Mouse (Mus musculus): ENCODE measurements around the gene Slc5a2.

Gene Slc5a2

DNA sequence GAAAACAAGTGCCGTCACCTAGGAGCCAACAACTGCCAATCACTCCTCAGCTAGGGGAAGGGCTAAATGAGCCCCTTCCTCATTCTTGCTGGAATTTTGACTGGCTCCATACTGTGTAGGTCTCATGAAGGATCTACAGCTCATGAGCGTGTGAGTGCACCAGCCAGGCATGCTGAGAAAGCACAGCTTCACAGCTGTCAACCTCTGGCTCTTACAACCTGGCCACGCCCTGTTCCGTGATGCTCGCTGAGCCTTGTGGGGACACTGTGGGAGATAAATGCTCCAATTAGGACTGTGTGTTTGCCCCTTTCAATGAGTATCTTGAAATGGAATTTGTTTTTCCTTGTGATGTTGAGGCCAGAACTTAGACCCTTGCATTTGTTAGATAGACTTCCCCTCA, 15.5 kb upstream of the Slc5a2 start:
- DNase-seq (ENCODE audit: low read depth, low spot score): no peak

DNA sequence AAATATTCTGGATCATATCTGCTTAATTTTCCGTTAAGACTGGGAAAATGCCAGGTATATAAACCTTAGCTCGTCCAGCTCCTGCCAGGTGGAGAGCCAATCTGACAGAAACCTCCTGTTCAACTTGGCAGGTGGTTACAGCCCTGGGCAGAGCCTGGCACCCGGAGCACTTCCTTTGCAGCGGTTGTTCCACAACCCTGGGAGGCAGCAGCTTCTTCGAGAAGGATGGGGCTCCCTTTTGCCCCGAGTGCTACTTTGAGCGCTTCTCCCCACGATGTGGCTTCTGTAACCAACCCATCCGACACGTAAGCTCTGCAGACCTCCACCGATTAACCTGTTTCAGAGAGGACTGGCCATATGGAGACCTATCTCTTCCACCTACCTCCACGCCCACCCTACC, 13.5 kb upstream of the Slc5a2 start:
- DNase-seq (ENCODE audit: low read depth, low spot score): no peak

DNA sequence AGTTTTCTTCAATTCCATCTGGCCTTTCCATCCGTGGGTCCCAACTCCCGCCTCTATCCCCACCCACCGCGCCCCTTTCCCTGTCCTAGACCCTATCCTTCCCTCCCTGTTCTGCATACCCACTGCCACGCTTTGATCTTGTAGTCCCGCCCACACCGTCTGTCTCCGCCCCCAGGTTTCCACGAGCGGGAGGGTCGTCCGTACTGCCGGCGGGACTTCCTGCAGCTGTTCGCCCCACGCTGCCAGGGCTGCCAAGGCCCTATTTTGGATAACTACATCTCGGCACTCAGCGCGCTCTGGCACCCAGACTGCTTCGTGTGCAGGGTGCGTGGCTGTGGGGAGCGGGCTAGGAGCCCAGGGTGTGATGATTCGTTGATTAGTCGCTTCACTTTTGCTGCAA, 12.8 kb upstream of the Slc5a2 start:
- peak; percentile 53 for DNase-seq (ENCODE audit: low read depth, low spot score)

DNA sequence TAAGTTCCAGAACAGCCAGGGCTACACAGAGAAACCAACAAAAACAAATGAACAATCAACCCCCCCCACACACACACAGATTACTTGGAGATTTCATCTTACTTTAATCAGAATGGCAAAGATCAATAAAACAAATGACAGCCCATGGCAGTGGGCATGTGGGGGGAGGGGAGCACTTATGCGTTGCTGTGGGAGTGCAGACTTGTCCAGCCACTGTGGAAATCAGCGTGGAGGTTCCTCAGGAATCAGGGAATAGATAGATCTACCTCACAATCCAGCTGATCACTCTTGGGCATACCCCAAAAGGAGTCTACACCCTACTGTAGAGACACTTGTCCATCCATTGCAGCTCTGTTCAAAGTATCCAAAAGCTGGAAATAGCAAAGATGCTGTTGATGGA, 10.5 kb upstream of the Slc5a2 start:
- DNase-seq (ENCODE audit: low read depth, low spot score): no peak

DNA sequence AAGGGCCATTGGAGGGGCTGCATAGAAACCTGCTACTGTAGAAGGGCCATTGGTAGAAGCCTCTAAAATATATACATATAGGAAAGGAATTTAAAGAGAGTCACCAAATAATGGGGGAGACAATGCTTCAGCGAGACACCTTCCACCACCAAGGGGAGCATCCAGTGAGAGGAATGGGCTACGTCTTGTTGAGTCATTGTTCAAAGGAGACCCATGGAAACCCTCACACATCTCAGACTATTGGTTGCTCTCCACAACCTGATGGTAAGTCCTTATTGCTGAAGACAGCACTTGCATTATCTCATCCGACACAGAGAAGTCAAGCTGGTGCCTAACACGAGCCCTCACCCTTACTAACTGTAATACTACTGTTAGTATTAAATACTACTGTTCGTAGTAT, 9.7 kb upstream of the Slc5a2 start:
- DNase-seq (ENCODE audit: low read depth, low spot score): no peak

DNA sequence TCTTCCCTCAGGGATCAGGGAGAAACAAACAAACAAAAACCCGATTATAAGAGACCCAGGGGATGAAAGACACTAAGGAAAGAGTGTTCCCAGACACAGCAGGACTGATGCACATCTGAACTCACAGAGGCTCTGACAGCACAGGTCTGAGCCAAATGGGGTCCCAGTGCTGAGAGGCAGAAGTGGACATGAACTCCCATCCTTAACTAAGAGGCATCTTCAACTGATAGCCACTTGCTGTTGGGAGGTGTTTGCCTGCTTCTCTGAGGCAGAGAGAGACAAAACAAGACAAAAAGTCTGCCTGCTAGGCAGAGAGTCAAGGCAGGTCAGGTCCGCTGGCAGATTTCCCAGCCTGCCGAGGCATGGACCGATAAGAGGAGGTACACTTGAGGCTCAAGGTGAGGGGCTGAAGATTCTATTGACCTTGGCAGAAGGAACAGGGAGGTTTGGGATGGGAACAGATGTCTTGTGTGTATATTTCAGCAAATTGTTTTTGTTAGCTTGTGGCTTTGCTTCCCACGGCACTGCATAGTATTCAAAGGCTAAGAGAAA, 8.6 kb upstream of the Slc5a2 start:
- DNase-seq (ENCODE audit: low read depth, low spot score): no peak

DNA sequence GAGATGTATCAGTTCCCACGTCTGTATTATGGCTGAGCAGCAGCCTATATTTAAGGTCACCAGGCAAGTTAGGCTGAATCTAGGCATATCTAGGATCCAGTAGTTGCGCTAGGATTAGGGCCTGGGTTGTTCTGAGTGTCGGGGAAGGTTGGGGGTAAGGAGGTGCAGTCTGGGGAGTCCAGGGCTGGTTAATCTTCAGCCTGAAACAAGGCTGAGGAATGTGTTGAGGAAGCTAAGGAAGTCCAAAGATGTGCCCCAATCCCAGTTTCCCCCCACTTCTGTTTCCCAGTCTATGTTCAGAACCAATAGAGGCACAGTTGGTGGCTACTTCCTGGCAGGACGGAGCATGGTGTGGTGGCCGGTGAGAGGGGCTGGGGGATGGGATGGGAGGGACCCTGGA, 599 bp downstream of the Slc5a2 start:
- no peak for DNase-seq (ENCODE audit: low read depth, low spot score)

DNA sequence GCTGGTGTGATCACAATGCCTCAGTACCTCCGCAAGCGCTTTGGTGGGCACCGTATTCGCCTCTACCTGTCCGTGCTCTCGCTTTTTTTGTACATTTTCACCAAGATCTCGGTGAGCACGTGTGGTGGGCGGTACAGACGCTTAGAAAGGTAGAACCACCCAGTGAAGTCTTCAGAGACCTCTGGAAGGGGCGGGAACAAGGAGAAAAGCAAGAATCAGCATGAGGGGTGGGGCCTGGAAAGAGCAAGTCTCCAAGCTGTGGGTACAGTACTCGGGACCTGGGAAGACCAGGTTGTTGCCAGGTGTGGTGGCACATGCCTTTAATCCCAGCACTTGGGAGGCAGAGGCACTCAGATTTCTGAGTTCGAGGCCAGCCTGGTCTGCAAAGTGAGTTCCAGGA, 1.9 kb downstream of the Slc5a2 start:
- no peak for DNase-seq (ENCODE audit: low read depth, low spot score)

DNA sequence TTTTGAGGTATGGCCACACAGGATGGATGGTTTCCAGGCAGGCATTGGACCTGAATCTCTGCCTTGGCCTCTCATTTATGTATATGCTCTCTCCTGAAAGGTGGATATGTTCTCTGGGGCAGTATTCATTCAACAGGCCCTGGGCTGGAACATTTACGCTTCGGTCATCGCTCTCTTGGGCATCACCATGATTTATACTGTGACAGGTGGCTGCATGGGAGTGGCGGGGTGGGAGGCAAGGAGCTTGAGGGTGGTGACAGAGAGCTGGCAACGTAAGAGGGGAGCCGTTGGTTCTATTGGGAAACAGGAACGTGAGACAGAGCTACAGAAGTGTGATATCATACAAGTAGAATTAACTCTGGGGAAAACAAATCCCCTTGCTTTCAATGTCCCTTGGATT, 2.4 kb downstream of the Slc5a2 start:
- no peak for DNase-seq (ENCODE audit: low read depth, low spot score)

DNA sequence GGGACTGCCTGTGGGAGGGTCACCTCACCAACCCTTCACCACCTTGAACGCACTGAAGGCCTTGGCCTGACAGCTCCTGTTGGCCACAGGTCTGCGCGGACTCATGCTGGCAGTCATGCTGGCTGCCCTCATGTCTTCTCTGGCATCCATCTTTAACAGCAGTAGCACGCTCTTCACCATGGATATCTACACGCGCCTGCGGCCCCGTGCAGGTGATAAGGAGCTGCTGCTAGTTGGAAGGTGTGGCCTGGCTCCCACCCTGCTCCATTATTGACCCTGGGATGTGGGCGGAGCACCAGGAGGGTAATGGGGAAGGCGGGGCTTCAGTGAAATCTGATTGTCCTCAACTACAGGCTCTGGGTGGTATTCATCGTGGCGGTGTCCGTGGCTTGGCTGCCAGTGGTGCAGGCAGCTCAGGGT, 5.0 kb downstream of the Slc5a2 start:
- DNase-seq (ENCODE audit: low read depth, low spot score): no peak

DNA sequence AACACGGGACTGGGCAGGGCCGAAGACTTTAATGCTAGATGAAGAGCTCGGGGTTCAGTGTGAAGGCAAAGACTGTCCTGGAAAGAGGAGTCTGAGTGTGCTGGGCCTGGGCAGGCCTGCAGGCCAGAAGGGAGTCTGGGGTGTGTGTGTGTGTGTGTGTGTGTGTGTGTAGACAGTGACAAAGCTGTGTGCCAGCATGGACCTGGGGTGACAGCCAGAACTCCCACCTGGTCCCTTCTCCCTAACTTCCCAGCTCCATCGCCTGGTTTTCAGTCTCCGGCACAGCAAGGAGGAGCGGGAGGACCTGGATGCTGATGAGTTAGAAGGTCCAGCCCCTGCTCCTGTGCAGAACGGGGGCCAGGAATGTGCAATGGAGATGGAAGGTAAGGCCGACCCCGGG, 6.0 kb downstream of the Slc5a2 start:
- no peak for DNase-seq (ENCODE audit: low read depth, low spot score)

DNA sequence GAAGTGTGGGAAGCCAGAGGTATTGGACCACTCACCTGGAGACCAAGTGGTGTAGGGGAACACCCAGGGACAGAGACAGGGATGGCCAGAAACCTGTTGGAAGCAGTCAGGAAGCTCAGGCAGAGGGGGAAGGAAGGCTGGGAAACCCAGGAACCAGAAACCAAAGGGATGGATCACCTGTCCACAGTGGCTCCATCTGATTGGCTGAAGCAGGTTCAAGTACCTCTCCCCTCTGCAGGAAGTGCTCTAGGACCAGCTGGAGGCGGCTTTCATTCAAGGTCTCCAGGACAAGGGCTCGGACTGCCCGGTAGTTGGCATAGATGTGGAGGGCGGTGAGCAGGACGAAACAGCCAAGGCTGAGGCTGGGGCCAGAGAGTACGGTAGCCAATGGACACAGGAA, 10.6 kb downstream of the Slc5a2 start:
- DNase-seq (ENCODE audit: low read depth, low spot score): no peak

DNA sequence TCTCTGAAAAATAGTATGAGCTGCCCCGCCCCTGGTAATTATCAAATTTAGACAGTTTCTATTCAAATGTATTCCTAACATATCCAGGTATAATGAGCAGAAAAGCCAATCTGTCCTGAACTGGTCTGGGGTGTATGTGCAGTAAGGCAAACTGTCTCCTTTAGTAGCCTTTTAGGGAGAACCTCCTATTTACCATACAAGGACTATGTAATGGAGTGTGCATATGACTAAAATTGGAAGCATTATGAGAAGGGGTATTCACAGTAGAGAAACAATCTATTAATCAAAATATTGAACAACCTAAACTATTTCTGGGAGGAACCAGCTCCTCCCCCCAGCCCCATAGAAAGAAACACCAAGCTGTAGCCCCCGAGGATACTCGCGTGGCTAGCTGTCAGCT, 14.3 kb downstream of the Slc5a2 start:
- DNase-seq (ENCODE audit: low read depth, low spot score): no peak

DNA sequence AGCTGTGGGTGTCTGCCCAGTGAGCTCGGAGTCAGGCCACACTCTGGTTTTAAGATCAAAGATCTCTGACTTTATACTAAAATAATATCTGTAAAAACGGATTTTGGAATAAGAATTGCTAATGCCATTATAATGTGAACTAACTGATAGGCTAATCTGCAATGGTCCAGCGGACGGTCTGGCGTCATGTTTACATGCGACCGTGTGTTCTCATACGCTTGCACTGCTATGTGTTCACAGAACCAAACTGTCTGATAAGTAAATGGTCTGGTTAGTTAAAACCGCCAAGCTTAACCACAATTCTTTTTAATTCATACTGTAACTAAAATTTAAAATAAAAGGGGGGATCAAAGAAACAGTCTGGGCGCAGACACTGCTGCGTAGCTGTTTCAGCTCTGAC, 16.3 kb downstream of the Slc5a2 start:
- DNase-seq (ENCODE audit: low read depth, low spot score): no peak

DNA sequence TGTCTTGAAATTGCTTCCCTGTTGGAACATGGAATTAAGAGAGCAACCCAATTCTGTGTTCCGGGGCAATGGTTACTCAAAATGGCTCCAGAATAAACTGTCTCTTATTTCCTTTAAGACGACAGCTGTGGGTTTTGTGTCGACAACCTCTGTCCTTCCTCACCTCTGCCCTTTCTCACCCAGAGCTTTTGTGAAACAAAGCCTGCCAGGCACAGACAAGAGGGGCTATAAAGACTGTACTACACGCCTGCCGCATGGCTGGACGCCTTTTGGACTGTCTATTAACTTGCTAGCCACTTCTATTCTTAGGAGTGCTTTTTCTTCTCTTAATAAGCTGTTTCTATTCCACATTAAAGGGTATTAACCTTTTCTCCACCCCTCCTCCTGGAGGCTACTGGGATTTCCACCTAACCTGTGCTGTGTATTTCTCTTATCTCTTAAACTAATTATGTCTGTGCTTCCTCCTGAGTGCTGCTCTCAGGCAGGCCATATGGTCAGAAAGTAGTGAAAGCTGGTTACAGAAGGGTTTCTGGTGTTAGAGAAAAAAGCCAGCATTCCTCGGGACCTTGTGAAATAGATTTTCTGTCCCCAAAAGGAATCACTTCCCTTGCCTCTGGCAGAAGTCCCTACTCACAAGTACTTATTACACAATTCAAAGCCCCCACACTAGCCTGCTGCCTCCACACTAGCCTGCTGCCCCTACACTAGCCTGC, 17.2 kb downstream of the Slc5a2 start:
- no peak for DNase-seq (ENCODE audit: low read depth, low spot score)

DNA sequence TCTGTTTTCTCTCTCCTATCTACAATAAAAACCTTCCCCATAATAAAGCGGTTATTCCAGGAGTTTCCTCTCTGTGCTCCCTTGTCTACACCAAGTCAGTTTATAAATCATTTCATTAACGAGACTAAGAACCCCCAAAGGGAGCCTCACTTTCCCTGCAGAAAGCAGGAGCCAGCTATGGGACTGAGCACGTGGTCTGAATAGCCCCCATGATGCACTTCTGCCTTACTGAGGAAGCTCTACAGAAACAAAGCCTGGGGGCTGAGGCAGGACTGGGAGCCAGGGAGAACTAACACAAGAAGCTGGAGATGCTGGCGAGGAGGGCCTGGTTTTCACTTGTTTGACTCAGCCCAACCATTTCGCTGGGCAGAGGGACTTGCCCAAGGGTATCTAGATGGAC, 18.6 kb downstream of the Slc5a2 start:
- DNase-seq (ENCODE audit: low read depth, low spot score): peak; percentile 40

DNA sequence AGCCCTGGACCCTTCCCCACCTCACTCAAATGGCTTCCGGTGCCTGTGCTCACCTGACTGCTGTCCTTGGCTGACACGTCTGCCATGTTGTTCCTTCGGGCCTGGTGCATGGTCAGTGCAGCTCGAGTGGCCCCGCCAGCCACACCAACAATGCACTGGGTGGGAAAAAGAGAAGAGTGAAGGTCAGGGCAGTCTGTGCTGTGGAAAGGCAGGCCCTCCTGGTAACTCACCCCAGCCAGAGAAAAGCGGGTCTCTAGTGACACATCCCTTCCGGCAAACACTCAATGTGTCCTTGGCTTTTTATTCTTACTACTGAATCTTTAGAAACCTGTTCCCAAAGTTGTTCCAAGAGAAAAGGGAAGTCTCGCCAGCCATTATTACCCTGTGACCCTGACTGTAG, 19.6 kb downstream of the Slc5a2 start:
- no peak for DNase-seq (ENCODE audit: low read depth, low spot score)

DNA sequence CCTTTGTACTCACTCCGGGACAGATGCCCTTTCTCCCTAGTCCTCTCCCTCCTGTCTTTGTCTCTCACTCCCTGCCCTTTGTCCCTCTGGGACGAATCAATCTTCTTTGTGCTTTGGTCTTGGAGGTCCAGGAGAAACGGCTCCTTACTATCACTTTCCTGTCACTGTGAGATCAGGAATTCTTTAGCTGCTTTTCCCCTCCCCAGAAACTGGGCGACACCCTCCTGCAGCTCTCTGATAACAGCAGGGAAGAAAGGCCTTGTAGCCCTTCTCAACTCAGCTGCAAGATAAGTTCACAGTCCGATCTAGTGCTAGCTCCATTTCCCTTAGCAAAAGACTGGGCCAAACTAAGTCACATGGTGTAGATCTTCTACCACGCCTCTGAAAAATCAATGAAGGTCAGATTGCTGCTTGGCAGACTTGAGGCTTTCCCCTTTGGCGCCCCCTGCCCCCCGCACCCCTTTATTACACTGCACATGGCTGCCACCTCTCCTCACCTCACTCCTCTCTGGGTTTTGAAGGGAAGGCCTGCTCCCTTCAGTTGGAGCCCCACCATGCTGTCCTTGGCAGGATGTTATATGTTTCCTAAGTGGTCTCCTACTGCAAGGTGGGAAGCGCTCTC, 23.6 kb downstream of the Slc5a2 start:
- DNase-seq (ENCODE audit: low read depth, low spot score): peak; percentile 37

DNA sequence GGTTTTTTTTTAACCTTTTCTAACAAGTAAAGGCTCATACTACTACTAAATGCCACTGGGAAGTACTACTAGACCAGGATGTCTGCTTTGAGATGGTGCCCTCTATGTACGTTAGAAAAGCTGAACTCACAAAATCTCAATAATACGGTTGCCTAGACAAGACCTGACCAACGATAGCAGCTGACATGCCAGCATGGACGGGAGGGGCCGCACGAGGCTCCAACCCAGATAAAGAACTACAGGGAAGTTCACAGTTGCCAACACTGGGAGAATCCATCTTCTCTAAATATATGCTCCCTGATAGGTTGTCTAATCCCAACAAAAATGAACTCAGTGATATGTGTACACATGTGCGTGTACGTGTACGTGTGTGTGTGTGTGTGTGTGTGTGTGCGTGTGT, 29.3 kb downstream of the Slc5a2 start:
- DNase-seq (ENCODE audit: low read depth, low spot score): no peak

DNA sequence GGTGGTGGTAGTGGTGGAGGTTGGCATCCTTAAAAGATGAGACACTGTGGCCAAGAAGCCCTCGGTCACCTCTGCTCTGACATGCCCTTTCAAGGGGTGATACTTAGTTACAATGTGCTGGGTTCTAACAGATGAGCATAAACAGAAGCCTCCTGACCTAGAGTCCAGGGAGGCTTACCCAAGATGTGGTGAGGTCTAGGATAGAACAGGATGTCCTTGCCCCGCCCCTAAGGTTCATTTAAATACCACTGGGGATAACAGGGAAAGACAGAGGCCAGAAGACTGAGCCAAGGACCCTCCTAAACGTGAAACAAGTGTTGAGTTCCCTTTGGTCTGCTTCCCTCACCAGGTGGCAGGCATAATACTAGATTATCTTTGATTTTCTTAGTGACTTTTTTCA, 31.1 kb downstream of the Slc5a2 start:
- no peak for DNase-seq (ENCODE audit: low read depth, low spot score)

DNA sequence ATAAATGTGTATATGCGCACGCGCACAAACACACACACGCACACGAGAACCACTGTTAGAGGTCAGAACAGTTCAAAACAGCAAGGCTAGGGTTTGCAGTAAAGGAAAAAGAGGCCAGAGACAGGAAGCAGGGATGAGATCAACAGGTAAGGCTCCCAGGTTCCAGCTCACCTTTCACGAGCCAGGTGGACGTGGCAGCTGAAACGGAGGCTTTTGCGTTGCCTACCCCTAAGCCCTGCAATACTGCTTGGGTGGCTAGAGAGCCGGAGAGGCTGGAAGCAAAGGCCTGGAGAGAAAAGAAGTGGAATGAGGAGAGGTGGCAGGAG, 31.8 kb downstream of the Slc5a2 start:
- no peak for DNase-seq (ENCODE audit: low read depth, low spot score)

DNA sequence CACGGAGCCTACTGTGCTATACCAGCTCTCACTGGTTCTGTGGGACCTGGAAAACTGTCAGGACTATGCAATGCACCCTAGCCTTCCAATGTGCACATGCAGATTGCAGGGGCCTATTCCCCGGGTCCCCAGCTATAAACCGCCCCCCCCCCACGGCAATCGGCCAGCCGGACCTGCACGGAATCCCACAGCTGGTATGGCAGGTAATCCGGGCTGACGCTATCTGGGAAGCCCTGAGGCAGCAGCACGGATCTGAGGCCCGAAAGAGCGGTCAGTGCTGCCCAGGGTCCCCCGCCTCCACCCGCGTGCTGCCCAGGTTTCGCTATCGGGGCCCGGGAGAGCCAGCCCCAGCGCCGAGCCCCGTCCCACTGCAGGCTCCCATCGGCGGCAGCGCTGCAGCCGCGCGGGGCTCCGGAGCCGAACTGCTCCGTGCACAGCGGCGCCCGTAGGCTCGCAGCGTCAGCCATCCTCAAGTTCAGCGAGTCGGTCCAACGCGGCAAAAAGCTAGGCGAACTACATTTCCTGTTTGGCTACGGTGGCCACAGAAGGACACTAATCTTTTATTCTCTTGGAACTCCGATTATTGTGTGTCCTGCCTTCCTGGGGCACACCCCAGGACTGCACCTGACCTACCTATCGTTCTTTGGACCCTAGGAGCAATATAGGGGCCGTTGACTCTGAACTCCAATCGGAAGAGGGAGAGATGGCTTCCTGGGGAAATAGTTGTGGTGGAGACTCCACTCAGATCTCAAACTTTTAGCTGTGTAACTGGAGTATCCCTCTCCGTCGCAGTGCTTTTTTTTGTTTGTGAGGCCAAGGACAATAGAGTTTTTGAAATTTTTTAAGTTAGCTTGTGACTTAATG, 32.4 kb downstream of the Slc5a2 start, which contains the start of gene BC017158:
Gene BC017158, minus strand, starts transcription at position 554 of the 864 bp plus-strand sequence.
- DNase-seq (ENCODE audit: low read depth, low spot score): peak; percentile 69

Data from forelimb bud, embryonic 11.5 days (tissue).